Mouse (Mus musculus) adrenal gland, postnatal 4 days (tissue): Measurements from ENCODE around the gene Epop. TPM values are rescaled to one million over a fixed set of nuclear protein-coding genes. Genes with fewer than 3 reads are reported as not detected.

Experiments
- DNase-seq, 2 experiments: peaks; one replicate each; pipeline ENCODE4 v3.0.0; 2021 to 2022; ENCODE audit warnings: low spot score in 2 of 2, mixed read lengths in 2 of 2
- total RNA-seq, 2 experiments: library from RNA; stranded (reverse); gene quantifications; 2 replicates each; pipeline ENCODE4 v1.2.3; 2021

Gene Epop
- total RNA-seq, 2 experiments from 2014 or later, result 4.2 to 4.7 TPM

- DNase-seq, result no peak
Observed at GRCm38 (mm10) chr11:97631046-97631445, 1.5 kb upstream of the Epop start.

DNA sequence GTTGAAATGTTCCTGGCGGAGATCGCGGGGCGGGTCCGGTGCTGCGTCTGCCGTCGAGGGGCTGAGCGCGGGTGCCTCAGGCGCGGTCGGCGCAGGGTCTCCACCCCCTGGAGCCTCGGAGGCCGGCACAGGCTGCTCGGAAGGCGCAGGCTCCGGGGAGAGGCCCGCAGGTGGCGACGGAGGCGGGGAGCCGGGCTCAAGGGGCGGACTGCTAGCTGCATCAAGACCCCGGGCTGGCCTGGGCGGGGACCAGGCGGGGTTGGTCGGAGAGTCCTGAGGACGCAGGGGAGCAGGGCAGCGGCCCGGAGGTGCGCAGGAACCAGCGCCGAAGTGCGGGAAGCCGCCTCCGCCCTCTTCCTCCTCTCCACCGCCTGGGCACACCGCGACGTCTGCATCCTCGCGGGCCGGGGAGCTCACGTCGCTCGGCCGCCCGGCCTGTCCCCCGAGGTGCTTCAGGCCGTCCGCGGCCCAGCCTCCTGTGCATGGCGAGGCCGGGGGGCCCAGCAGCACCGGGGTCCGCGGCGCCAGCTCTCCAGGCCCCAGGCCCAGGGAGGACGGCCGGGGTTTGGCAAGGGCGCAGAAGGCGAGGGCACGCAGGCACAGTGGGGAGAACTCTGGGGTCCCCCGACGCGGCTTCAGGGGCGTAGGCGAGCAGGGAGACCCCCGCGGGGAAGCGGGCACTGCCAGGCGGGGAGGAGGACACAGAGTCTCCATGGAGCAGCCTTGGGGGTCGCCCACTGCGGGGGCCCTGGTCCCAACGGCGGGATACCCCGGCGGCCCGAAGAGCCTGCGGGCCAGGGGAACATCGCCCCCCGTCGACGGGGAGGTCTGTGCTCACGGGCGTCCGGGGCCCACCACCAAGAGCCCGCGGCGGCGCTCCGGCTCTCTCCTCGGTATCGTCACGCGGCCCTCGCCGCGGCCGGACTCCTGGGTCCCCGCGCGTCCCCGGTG, 659 bp downstream of the Epop start:
- peak in 1 of 2 experiments; percentile 15 for DNase-seq

DNA sequence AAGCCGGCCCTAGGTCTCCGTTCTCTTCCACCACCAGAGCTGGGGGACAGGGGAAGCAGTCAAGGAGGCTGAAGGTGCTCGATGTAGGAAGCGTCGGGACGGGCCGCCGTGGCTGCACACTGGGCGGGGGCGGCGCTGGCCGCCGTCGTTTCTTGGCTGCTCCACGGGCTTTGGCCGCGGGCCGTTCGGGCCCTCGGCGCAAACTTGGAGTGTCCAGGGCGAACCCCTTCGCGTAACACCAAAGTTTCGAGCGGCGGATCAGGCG, 1.3 kb downstream of the Epop start:
- no peak for DNase-seq

DNA sequence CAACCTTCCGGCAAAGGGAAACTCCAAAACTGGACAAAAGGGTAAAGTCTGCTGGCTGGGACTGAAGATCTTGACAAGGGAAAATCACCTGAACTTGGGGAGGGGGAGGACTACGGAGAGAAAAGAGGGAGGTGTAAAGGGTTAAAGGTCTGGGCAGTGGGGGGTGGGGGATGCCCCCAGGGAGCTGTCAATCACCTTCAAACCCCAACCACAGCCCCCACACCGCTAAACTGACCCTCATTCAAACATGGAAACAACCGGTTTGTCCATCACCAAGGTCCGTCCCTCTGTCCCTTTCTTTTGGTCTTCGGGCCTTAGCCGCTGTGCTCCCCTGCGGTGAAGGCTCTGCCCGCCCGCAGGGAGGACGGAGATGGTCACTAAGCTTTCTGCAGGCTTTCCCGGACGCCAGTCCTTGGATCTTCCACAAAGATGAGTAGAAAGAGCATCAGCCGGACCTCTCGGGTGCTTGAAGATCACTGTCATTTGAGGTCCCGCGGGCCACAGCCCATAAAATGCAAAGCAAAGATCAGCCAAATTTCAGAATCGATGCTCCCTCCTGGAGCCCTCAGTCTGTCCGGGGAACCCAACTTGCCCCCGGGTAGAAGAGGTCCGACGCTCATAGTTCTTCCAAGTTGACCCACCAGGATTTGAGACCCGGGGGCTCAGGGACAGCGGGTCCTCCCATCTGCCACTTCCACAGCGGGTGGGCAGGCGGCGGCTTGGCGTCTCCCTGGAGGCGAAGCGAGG, 1.8 kb downstream of the Epop start:
- no peak for DNase-seq

GRCm38 (mm10) chr11:97626850-97627249, 2.7 kb downstream of the Epop start:
- no peak for DNase-seq

GRCm38 (mm10) chr11:97626431-97626830, 3.1 kb downstream of the Epop start:
- no peak for DNase-seq

GRCm38 (mm10) chr11:97625551-97625950, 4.0 kb downstream of the Epop start:
- DNase-seq, result no peak

- no peak for DNase-seq
Observed at GRCm38 (mm10) chr11:97623166-97623565, 6.3 kb downstream of the Epop start.

GRCm38 (mm10) chr11:97622440-97622839, 7.1 kb downstream of the Epop start:
- DNase-seq, result peak in 1 of 2 experiments; percentile 36

- DNase-seq, result peak; percentile 43 to 51
Observed at GRCm38 (mm10) chr11:97619391-97619795, 10.1 kb downstream of the Epop start.

DNA sequence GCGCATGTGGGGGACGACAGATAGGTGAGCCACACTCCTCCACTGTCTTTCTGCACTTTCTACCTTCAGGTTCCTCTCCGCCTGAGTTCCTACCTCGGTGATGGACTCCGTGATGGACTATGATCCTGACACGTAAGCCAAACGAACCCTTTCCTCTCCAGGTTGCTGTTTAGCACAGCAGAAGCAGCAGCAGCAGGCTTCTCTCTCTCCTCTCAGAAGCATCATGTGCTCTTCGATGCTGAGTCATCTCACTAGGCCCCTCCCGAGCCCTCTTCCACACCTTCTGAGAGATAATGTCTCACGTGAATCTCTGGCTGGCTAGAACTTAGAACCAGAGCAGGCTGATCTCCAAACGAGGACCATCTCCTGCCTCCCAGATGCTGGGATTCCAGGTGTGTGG, 11.1 kb downstream of the Epop start:
- DNase-seq, result no peak

DNA sequence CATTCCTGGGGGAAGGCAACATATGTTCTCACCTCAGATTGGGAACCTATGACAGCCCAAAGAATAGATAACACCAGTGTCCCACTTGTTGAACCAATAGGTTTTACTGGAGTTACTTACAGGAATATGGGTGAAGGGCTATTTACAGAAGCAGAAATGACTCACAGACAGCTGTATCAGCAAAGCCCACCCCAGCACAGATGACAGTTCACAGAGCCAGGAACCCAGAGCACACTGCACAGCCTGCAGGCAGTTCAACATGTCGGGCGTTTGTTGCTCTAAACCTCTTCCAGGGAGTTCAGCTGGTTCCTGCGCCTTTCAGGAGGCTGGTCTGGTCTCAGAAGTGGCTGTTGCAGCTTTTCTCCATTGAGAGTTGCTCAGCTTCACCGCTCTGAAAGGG, 14.2 kb downstream of the Epop start:
- no peak for DNase-seq

DNA sequence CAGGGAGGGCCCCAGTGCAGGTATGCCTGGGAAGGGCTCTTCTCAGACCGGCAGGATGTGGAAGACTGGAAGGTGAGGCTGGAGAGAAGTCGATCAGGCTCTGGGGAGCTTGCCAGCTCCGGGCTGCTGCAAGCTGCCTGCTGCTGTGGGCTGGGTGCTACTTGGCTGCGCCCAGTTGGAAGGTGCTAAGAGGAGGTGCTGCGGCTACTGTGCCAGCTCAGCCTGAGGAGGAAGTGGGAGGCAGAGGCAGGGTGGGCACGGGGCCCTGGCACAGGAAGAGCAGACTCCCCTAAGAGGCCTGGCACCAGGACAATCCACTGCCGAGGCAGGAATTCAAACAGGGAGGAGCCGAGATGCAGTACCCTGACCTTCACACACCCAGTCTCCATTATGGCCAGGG, 18.4 kb downstream of the Epop start:
- no peak for DNase-seq

DNA sequence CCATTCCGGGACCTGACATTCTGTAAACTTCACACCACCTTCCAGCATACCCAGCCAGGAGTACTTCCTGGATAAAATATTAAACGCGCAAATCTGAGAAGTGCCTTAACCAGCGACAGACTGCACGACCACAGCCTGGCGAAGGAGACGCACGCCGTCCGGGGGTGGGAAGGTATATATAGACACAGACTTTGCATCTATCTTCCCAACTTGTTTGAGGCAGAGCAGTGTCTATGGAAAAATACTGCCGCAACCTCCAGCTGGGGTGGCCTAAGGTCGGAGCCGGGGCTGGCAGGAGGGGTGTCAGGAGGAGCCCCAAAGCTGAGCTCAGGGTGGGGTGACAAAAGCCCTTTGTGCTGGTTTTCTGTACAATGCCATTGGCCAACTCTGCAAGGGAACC, 19.8 kb downstream of the Epop start:
- DNase-seq, result no peak

DNA sequence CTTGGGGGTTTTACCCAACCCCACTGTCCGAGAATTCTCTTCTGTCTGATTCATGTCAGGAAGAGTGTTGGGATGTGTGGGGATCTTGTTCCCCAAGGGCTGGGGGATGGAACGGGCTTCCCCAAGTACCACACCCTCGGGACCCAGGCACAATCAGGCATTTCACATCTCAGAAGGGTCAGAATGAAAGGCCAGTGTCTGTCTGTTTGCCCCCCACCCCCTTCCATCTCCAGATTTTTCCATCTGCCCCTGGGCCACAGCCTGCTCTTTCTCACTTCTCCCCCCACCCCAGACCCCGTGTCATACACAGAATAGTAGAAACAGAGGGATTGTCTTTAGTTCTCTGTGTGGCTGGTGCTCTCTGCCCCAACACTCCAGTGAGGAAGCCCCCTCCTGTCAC, 20.6 kb downstream of the Epop start:
- DNase-seq, result no peak

- DNase-seq, result no peak
Observed at GRCm38 (mm10) chr11:97607056-97607725, 22.3 kb downstream of the Epop start.

DNA sequence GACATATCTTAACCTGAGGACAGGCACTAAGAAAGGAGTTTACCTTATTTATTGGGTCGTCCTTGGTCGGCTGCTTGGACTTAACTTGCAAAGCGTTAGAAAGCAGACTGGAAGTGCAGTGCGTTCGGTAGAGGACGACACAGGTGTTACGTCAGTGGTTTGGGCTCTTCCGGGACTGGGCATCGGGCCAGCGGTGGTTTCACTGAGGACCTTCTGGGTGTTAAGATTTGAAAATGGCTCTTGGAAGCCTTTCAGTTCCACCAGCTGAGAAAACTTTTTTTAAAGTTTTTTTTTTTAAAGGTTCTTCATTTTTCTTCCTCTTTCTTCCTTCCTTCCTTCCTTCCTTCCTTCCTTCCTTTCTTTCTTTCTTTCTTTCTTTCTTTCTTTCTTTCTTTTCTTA, 25.6 kb downstream of the Epop start:
- no peak for DNase-seq

GRCm38 (mm10) chr11:97602223-97602622, 27.3 kb downstream of the Epop start:
- no peak for DNase-seq

DNA sequence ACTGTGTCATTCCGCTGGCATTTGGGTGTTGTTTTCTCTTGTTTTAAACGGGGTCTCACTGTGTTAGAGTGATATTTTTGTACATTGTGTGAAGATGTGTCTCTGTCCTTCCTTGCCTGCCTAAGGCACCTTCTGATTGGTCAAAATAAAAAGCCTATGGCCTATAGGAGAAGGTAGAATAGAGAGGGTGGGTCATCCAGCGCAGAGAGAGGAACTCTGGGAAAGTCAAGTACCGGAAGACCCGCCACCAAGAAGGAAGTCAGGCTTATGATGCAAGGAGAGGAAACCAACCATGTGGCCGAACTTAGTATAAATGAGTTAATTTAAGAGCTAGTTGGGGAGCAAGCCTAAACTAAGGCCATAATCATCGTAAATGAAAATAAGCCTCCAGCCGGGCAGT, 30.4 kb downstream of the Epop start:
- DNase-seq, result no peak

DNA sequence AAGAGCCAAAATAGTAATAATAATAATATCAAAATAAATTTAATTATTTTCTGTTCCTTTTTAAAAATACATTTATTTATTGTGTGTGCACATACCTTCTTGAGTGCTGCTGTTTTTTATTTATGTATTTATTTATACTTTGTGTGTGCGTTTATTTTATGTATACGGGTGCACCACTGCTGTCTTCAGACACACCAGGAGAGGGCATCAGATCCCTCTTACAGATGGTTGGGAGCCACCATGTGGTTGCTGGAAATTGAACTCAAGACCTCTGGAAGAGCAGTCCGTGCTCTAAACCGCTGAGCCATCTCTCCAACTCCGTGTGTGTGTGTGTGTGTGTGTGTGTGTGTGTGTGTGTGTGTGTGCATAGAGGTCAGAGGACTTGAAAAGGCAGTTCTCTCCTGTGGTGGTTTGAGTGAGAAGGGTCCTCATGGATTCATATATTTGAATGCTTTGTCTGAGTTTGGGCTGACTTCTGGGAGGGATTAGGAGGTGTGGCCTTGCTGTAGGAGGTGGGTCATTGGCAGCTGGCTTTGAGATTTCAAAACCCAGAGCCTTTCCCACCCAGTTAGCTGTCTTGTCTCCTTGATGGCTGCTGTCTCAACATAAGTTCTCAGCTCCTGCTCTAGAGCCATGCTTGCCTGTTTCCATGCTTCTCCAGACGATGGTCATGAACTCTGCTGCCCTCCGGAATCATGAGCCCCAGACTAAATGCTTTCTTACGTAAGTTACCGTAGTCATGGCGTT, 31.4 kb downstream of the Epop start:
- DNase-seq, result no peak

DNA sequence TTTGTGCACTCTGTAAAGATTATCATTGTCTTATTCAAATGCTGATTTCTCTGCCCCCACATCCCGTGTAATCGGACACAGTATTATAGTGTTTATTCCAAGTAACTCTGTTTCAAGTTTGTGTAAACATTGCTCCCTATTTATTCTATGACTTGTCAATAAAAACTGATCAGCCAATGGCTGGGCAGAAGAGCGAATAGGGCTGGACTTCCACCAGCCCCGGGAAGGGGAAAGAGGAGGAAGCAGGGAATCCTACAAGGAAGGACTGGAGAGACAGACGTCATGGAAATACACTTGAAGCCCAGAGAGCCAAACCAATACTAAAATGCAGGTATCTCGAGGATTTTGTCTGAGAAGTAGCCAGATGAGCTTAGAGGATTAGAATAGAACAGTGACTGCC, 35.4 kb downstream of the Epop start:
- DNase-seq, result no peak
